28 mouse cellular contexts compared by ENCODE assay signal in the genomic region with DNA sequence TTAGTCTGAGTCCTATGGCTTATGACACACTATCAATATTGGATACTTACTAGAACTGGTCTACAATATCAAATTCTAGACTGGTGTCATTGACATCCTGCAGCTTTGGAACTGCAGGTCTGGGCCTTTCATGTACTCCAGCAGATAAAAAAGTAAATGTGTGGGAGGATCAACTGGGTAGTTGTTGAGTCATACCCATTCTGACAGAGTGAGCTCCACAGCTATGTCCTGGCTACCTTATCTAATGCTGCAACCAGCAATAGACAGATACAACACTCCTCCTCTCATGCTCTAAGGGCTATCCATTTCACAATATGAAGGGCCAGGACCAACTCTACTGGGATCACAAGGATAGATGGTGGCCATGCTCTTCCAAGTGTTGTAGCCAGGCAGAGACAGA. TPM values are rescaled to one million over a fixed set of nuclear protein-coding genes. Genes with fewer than 3 reads are reported as not detected.
A peak's percentile ranks its signal among the peaks of the same experiment; 100 is the strongest.
DNase-seq lines count a peak whose midpoint lies in the region; ATAC-seq and TF ChIP-seq lines count a peak whose summit lies in the region.
"Had no signal": no experiment of that assay in that cellular context is flagged by ENCODE, and none has a peak within 500 bp of the region (broad histone marks: within the 10 kb centered on the region; RNA-seq: fewer than 3 reads in every experiment).

No protein-coding gene starts in this region.

- H3K9me3 ChIP-seq in MEL (replicated peaks; ENCODE audit: insufficient read depth, low read length), result no peaks in the 10 kb centered on the region

- no peak for TF ChIP-seq POLR2A in MEL (IDR thresholded peaks at IDR 0.05; ENCODE audit: control insufficient read depth in 1 of 2, insufficient read depth in 1 of 2, low read depth in 1 of 2, low read length in 2 of 2, poor library complexity in 1 of 2)

- TF ChIP-seq CTCF in MEL (IDR thresholded peaks at IDR 0.05 in 2 of 3, conservative IDR thresholded peaks at IDR 0.05 in 1 of 3; ENCODE audit: control insufficient read depth in 1 of 3, insufficient read depth in 1 of 3, low read depth in 2 of 3, low read length in 3 of 3, poor library complexity in 1 of 3, severe bottlenecking in 1 of 3), result no peak

- peaks cover 0 to 17% of the 10 kb centered on the region in 2 experiments; a peak in 2 of 4 replicates for H3K36me3 ChIP-seq in MEL (ENCODE audit: control insufficient read depth in 1 of 2, insufficient read depth in 2 of 2, low read length in 2 of 2)
- H3K36me3 ChIP-seq: embryonic facial prominence, embryonic 10.5 days; embryonic facial prominence, embryonic 12.5 days; forebrain, embryonic 10.5 days; forebrain, embryonic 12.5 days had no signal

- H3K79me2 ChIP-seq in MEL (ENCODE audit: control insufficient read depth, insufficient read depth, low read length, poor library complexity), result no peaks in the 10 kb centered on the region

- no peaks in the 10 kb centered on the region for H3K27me3 ChIP-seq in MEL (ENCODE audit: control insufficient read depth in 1 of 2, insufficient read depth in 2 of 2, low read length in 2 of 2)
- H3K27me3 ChIP-seq: embryonic facial prominence, embryonic 12.5 days; forebrain, embryonic 12.5 days had no signal

- H3K4me3 ChIP-seq in MEL (ENCODE audit: control insufficient read depth in 1 of 2, insufficient read depth in 1 of 2, low read depth in 2 of 2, low read length in 2 of 2), result no peak overlapping the region
- H3K4me3 ChIP-seq: embryonic facial prominence, embryonic 10.5 days; embryonic facial prominence, embryonic 12.5 days; erythroblast, embryonic 14.5 days; forebrain, embryonic 10.5 days; forebrain, embryonic 12.5 days had no signal

- H3K9ac ChIP-seq in MEL (ENCODE audit: control insufficient read depth, low read depth, low read length, poor library complexity, severe bottlenecking), result no peak overlapping the region
- H3K9ac ChIP-seq: embryonic facial prominence, embryonic 12.5 days; forebrain, embryonic 12.5 days had no signal

- DNase-seq in CD4-positive helper T cell, adult 2 months (ENCODE audit: low read depth, low spot score), result peak; percentile 28
- peak; percentile 82 for DNase-seq in MEL (ENCODE audit: low read depth, low spot score)
- no peak for DNase-seq in cerebellum, adult 11 months
- no peak for DNase-seq in adrenal gland, postnatal 4 days (ENCODE audit: low spot score in 2 of 2)
- DNase-seq in adrenal gland, postnatal 14 days, result no peak
- DNase-seq: adrenal gland, adult 8-10 months; adrenal gland, postnatal 25 days; B cell, adult 2 months; cerebellum, adult 18-20 months; cerebellum, adult 8-10 months; cerebellum, adult 9-11 months; cerebellum, postnatal 14 days; cerebellum, postnatal 36 days had no signal

- ATAC-seq in CD4-positive, CD25-positive, alpha-beta regulatory T cell, adult 4 months, result peak; percentile 63
- peak; percentile 64 for ATAC-seq in inflammation-experienced regulatory T-cells, adult 6 months
- ATAC-seq in erythroblast, adult 5-6 weeks (replicated peaks; ENCODE audit: low FRiP score, poor library complexity, severe bottlenecking), result no peak
- ATAC-seq: forebrain, embryonic 14.5 days; forebrain, embryonic 16.5 days had no signal

- H3K27ac ChIP-seq in MEL (ENCODE audit: control insufficient read depth, low read depth, low read length), result peak overlapping the region; percentile 83
- H3K27ac ChIP-seq: embryonic facial prominence, embryonic 10.5 days; embryonic facial prominence, embryonic 12.5 days; forebrain, embryonic 10.5 days; forebrain, embryonic 12.5 days had no signal

- H3K4me1 ChIP-seq in MEL (ENCODE audit: control insufficient read depth in 1 of 2, insufficient read depth in 2 of 2, low read length in 2 of 2), result peaks cover 7 to 8% of the 10 kb centered on the region in 2 experiments
- H3K4me1 ChIP-seq: embryonic facial prominence, embryonic 10.5 days; embryonic facial prominence, embryonic 12.5 days; forebrain, embryonic 10.5 days; forebrain, embryonic 12.5 days had no signal

- peak; percentile 68 to 70; a peak in 3 of 4 replicates for TF ChIP-seq EP300 in MEL (IDR thresholded peaks at IDR 0.05; ENCODE audit: low read depth in 1 of 2, low read length in 2 of 2)

- TF ChIP-seq RAD21 in MEL (IDR thresholded peaks at IDR 0.05; ENCODE audit: low read depth, low read length), result no peak

TF ChIP-seq in MEL, 35 proteins besides CTCF, POLR2A, EP300 and RAD21:
- TF ChIP-seq TAL1 (IDR thresholded peaks at IDR 0.05; ENCODE audit: low read length) (peak; percentile 34), SIN3A (IDR thresholded peaks at IDR 0.05; ENCODE audit: low read length) (peak; percentile 29; the same call in 1 of the 2 replicates), GATA1 (IDR thresholded peaks at IDR 0.05; ENCODE audit: low read depth, low read length) (peak; percentile 78), USF1 (IDR thresholded peaks at IDR 0.05; ENCODE audit: low read depth, low read length) (no peak), MAX (IDR thresholded peaks at IDR 0.05; ENCODE audit: low read length) (0 out of 2 replicates have a peak, but pooled peaks have one; percentile 15), ZMIZ1 (IDR thresholded peaks at IDR 0.05; ENCODE audit: low read depth, low read length) (no peak), MYC (IDR thresholded peaks at IDR 0.05; ENCODE audit: low read depth, low read length) (no peak), ETS1 (IDR thresholded peaks at IDR 0.05; ENCODE audit: low read depth, low read length) (peak; percentile 62)

RNA-seq across cellular contexts. Expression of a gene that starts 38.8 kb away (rescaled TPM):
- polyA plus RNA-seq in CD4-positive, CD25-positive, alpha-beta regulatory T cell, adult 4 months (2017; shearing (Covaris generic)), result under 1 TPM in 1 of 2 experiments, not detected in 1; 0.05 TPM
- total RNA-seq in MEL (2012; rRNA removed), result under 0.01 TPM in 1 of 2 replicates, not detected in the other
- polyA plus RNA-seq in MEL (2012; ENCODE audit: insufficient read depth in 1 of 2, insufficient read length in 2 of 2, low read depth in 1 of 2, low replicate concordance in 2 of 2, missing spikeins in 1 of 2), result under 1 TPM in 1 of 2 experiments, not detected in 1; 0.01 TPM
- not detected for polyA plus RNA-seq in inflammation-experienced regulatory T-cells, adult 6 months (2017; shearing (Covaris generic))
- total RNA-seq in erythroblast, adult 5-6 weeks (2015; ENCODE audit: low replicate concordance), result not detected in 2 replicates
- under 0.01 TPM in 1 of 2 replicates, not detected in the other for total RNA-seq in erythroblast, adult 5-6 weeks (2017; ENCODE audit: low replicate concordance)
- total RNA-seq in adrenal gland, postnatal 4 days (2021), result under 1 TPM in 1 of 2 experiments, not detected in 1; 0.03 TPM
- not detected in 2 replicates for total RNA-seq in adrenal gland, postnatal 14 days (2021)
- total RNA-seq: adrenal gland, adult 18-20 months; adrenal gland, postnatal 25 days; common myeloid progenitor, adult 5-6 weeks; ES-E14 had no signal
- polyA plus RNA-seq: embryonic facial prominence, embryonic 10.5 days; embryonic facial prominence, embryonic 12.5 days; embryonic facial prominence, embryonic 14.5 days; erythroblast, embryonic 14.5 days; forebrain, embryonic 10.5 days; forebrain, embryonic 12.5 days; forebrain, embryonic 14.5 days; forebrain, embryonic 16.5 days; frontal cortex, adult 2 months had no signal

Comparison
In these comparisons a context has a peak if more than half of its experiments do, and no peak if none do; other contexts are left out.
1. DNase-seq: peak in CD4-positive helper T cell, adult 2 months (single experiment) and MEL (single experiment); none in cerebellum, adult 11 months (single experiment), adrenal gland, postnatal 4 days (0 of 2) and adrenal gland, postnatal 14 days (single experiment).